Mouse (Mus musculus) thymus, adult 2 months (tissue): ENCODE results near the gene Gramd2. TPM values are rescaled to one million over a fixed set of nuclear protein-coding genes. Genes with fewer than 3 reads are reported as not detected.

Source experiments
- DNase-seq: peaks from one replicate; pipeline ENCODE4 v3.0.0; 2021
- H3K27ac ChIP-seq: fragments of 200-500 bp; 2 replicates; pipeline ENCODE4 v1.5.1; 2012; ENCODE audit warnings: low read length, control low read depth; ENCODE audit not compliant: control insufficient read depth, insufficient read depth
- H3K27me3 ChIP-seq: fragments of 200-500 bp; 2 replicates; pipeline ENCODE4 v1.6.1; 2012; ENCODE audit warnings: mild to moderate bottlenecking, low read length, moderate library complexity, mixed read lengths; ENCODE audit not compliant: control insufficient read depth, insufficient read depth
- H3K36me3 ChIP-seq: fragments of 200-500 bp; 2 replicates; pipeline ENCODE4 v1.6.1; 2012; ENCODE audit warnings: mild to moderate bottlenecking, low read length, moderate library complexity; ENCODE audit not compliant: control insufficient read depth, insufficient read depth
- H3K4me1 ChIP-seq: fragments of 200-500 bp; replicated peaks from 2 replicates; pipeline ENCODE4 v1.6.1; 2012; ENCODE audit warnings: low read length; ENCODE audit not compliant: control insufficient read depth, insufficient read depth
- H3K4me3 ChIP-seq: fragments of 200-500 bp; 2 replicates; pipeline ENCODE4 v1.5.1; 2012; ENCODE audit warnings: mild to moderate bottlenecking, low read length, control low read depth, moderate library complexity; ENCODE audit not compliant: control insufficient read depth, insufficient read depth
- CTCF ChIP-seq: fragments of 200-500 bp; IDR thresholded peaks from 2 replicates; pipeline ENCODE4 v1.5.1; 2012; ENCODE audit warnings: mild to moderate bottlenecking, control low read depth, low read length, moderate library complexity, borderline replicate concordance; ENCODE audit not compliant: control insufficient read depth, poor library complexity, insufficient read depth; ENCODE audit errors: extremely low read depth
- POLR2A ChIP-seq: fragments of 200-500 bp; IDR thresholded peaks from 2 replicates; pipeline ENCODE4 v1.6.1; 2012; ENCODE audit warnings: mild to moderate bottlenecking, low read length, control low read depth, moderate library complexity; ENCODE audit not compliant: control insufficient read depth, poor library complexity, insufficient read depth; ENCODE audit errors: extremely low read depth
- WGBS: fragments of 180-500 bp; shearing (Covaris S2); methylation state at CpG from one replicate; pipeline ENCODE4 v1.1.7; 2018; 5-methylcytosine and 5-hydroxymethylcytosine counted together
- polyA plus RNA-seq: library from polyadenylated mRNA; depleted of rRNA; stranded (reverse); fragments of >200 nt; gene quantifications from 2 replicates; pipeline ENCODE4 v1.2.3, GENCODE M21; 2012

Gramd2 gene
- polyA plus RNA-seq, 1 experiment = 1.00 TPM

GRCm38 (mm10) chr9:59731136-59731535 is 51.2 kb downstream of the Gramd2 start:
- Histone ChIP-seq H3K27ac (no peak overlapping the region), H3K4me3 (no peak overlapping the region), H3K4me1 (no peaks in the 10 kb centered on the region), H3K36me3 (no peaks in the 10 kb centered on the region), H3K27me3 (no peaks in the 10 kb centered on the region)
- WGBS = 85% methylated on average over 5 of the region's 5 CpGs
- no peak for TF ChIP-seq CTCF
- TF ChIP-seq POLR2A = no peak
- no peak for DNase-seq

DNA sequence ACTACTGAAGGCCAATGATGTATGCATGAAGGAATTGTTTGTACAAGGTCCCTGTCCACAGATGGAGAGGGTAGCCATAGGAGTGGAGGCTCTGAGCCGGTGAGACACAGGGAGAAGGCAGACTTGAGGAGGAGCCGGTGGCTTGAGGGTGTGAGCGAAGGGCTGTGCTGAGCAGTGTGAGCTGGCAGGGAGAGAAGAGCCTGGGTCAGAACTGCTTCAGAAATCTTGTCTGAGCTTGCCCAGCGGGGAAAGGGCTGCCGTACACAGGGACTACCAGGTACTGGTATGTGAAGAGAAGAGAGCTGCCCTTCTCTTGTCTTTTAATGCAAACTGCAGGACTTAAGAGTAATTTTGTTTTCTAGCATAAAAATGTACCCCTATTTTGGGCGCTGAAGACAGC is 53.1 kb downstream of the Gramd2 start:
- Histone ChIP-seq H3K27ac (no peak overlapping the region), H3K4me3 (no peak overlapping the region), H3K27me3 (no peaks in the 10 kb centered on the region), H3K36me3 (no peaks in the 10 kb centered on the region), H3K4me1 (no peaks in the 10 kb centered on the region)
- TF ChIP-seq POLR2A (no peak), CTCF (no peak)
- WGBS = 92% methylated on average over 6 of the region's 6 CpGs
- no peak for DNase-seq

GRCm38 (mm10) chr9:59735394-59735793 is 55.5 kb downstream of the Gramd2 start:
- H3K36me3 ChIP-seq = no peaks in the 10 kb centered on the region
- H3K27me3 ChIP-seq = no peaks in the 10 kb centered on the region
- 91% methylated on average over 4 of the region's 4 CpGs for WGBS
- H3K4me3 ChIP-seq = no peak overlapping the region
- H3K27ac ChIP-seq = no peak overlapping the region
- DNase-seq = no peak
- no peaks in the 10 kb centered on the region for H3K4me1 ChIP-seq
- TF ChIP-seq CTCF (no peak), POLR2A (no peak)

DNA sequence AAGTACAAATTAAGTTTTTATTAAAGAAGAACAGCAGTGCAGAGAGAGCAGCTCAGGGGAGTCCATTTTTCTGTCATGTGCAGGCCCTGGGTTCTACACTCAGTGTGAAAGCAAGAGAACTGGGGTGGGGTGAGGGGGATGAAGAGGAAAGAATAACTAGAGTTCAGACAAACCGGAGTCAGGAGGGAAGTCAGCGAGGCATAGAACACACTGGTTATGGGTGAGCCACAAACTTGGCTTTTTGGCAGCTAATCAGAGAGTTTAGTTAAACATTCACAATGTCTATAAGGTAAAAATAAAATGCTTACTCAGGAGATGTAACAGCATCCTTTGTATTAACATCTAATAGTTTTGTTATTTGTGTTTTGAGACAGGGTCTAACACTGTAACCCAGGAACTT is 60.6 kb downstream of the Gramd2 start:
- WGBS = 42% methylated on average over 2 of the region's 2 CpGs
- Histone ChIP-seq H3K4me3 (no peak overlapping the region), H3K27ac (no peak overlapping the region), H3K4me1 (no peaks in the 10 kb centered on the region), H3K36me3 (no peaks in the 10 kb centered on the region), H3K27me3 (no peaks in the 10 kb centered on the region)
- TF ChIP-seq POLR2A = no peak
- TF ChIP-seq CTCF = no peak
- DNase-seq = no peak

DNA sequence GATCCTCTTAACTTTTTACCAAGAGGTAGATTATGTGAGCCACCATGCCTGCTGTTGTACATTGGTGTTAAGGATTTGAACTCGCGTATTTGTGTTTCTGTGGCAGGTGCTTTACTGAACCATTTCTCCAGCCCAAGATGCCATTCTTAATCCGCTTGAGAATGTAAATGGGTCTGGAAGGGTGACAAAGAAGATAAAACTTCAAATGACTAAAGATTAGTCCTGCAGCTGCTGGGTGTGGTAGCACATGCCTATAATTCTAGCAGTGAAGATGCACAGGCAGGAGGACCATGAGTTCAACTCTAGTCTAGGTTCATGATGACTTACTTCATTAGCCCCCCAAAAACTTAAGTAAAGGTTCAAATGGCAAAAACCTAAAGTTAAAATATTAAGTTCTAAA is 64.0 kb downstream of the Gramd2 start:
- DNase-seq = no peak
- over 99% methylated on average over 3 of the region's 3 CpGs for WGBS
- Histone ChIP-seq H3K4me3 (no peak overlapping the region), H3K36me3 (no peaks in the 10 kb centered on the region), H3K4me1 (0 out of 2 replicates have a peak, but pooled peaks cover 1% of the 10 kb centered on the region), H3K27me3 (no peaks in the 10 kb centered on the region), H3K27ac (no peak overlapping the region)
- TF ChIP-seq POLR2A = no peak
- no peak for TF ChIP-seq CTCF

DNA sequence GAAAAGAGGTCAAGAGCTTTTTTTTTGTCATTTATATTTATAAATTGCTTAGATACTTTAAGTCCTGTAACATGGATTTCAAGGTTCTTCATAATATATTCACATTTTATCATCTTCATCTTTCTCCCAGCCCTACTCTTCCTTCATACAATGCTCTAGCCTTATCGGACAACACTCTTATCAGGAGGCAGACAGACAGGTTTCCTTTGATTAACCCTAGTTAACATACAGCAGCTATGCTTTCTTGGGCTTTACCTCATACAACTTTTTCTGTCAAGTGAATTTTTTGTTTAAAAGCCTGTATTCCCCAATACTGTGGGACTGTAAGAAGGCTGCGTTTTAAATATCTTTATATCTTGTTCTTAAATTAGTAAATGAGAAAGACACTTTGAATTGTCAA is 68.4 kb downstream of the Gramd2 start:
- 90% methylated on average over 2 of the region's 2 CpGs for WGBS
- Histone ChIP-seq H3K27me3 (no peaks in the 10 kb centered on the region), H3K4me3 (no peak overlapping the region), H3K27ac (no peak overlapping the region), H3K36me3 (no peaks in the 10 kb centered on the region), H3K4me1 (peaks cover 6% of the 10 kb centered on the region)
- no peak for DNase-seq
- TF ChIP-seq CTCF (no peak), POLR2A (no peak)

- Histone ChIP-seq H3K4me3 (no peak overlapping the region), H3K4me1 (peaks cover 6% of the 10 kb centered on the region), H3K27me3 (no peaks in the 10 kb centered on the region), H3K36me3 (no peaks in the 10 kb centered on the region), H3K27ac (no peak overlapping the region)
- 97% methylated on average over 11 of the region's 11 CpGs for whole genome bisulfite sequencing
- TF ChIP-seq CTCF (no peak), POLR2A (no peak)
- DNase-seq = no peak
Measured at GRCm38 (mm10) chr9:59748969-59749368, 69.0 kb downstream of the Gramd2 start.
